Mouse (Mus musculus): Measurements from ENCODE around the gene Tmem200b.

Tmem200b gene

GRCm38 (mm10) chr4:131917010-131917555 lies 4.5 kb upstream of the Tmem200b start:
- no peak for DNase-seq (ENCODE audit: low read depth, low spot score)
- Histone ChIP-seq H3K36me3 (ENCODE audit: control insufficient read depth, insufficient read depth, low read length, poor library complexity, severe bottlenecking) (no peaks in the 10 kb centered on the region), H3K27me3 (ENCODE audit: control insufficient read depth, insufficient read depth, low read length, poor library complexity, severe bottlenecking) (no peaks in the 10 kb centered on the region)

GRCm38 (mm10) chr4:131918026-131918533 lies 3.5 kb upstream of the Tmem200b start:
- no peaks in the 10 kb centered on the region for H3K27me3 ChIP-seq (ENCODE audit: control insufficient read depth, insufficient read depth, low read length, poor library complexity, severe bottlenecking)
- H3K36me3 ChIP-seq (ENCODE audit: control insufficient read depth, insufficient read depth, low read length, poor library complexity, severe bottlenecking), result no peaks in the 10 kb centered on the region
- no peak for DNase-seq (ENCODE audit: low read depth, low spot score)

GRCm38 (mm10) chr4:131918711-131919500 lies 2.7 kb upstream of the Tmem200b start:
- H3K27me3 ChIP-seq (ENCODE audit: control insufficient read depth, insufficient read depth, low read length, poor library complexity, severe bottlenecking), result no peaks in the 10 kb centered on the region
- no peaks in the 10 kb centered on the region for H3K36me3 ChIP-seq (ENCODE audit: control insufficient read depth, insufficient read depth, low read length, poor library complexity, severe bottlenecking)
- DNase-seq (ENCODE audit: low read depth, low spot score), result no peak

- no peak for DNase-seq (ENCODE audit: low read depth, low spot score)
- no peaks in the 10 kb centered on the region for H3K27me3 ChIP-seq (ENCODE audit: control insufficient read depth, insufficient read depth, low read length, poor library complexity, severe bottlenecking)
- H3K36me3 ChIP-seq (ENCODE audit: control insufficient read depth, insufficient read depth, low read length, poor library complexity, severe bottlenecking), result no peaks in the 10 kb centered on the region; the same call in 1 of the 2 replicates
Measured at GRCm38 (mm10) chr4:131919506-131920140, 1.9 kb upstream of the Tmem200b start.

- DNase-seq (ENCODE audit: low read depth, low spot score), result no peak
- Histone ChIP-seq H3K27me3 (ENCODE audit: control insufficient read depth, insufficient read depth, low read length, poor library complexity, severe bottlenecking) (no peaks in the 10 kb centered on the region), H3K36me3 (ENCODE audit: control insufficient read depth, insufficient read depth, low read length, poor library complexity, severe bottlenecking) (peaks cover 2% of the 10 kb centered on the region; the same call in 1 of the 2 replicates)
Measured at GRCm38 (mm10) chr4:131920141-131920594, 1.4 kb upstream of the Tmem200b start.

GRCm38 (mm10) chr4:131920595-131921351 lies 798 bp upstream of the Tmem200b start:
- peaks cover 4% of the 10 kb centered on the region for H3K36me3 ChIP-seq (ENCODE audit: control insufficient read depth, insufficient read depth, low read length, poor library complexity, severe bottlenecking)
- no peak for DNase-seq (ENCODE audit: low read depth, low spot score)
- H3K27me3 ChIP-seq (ENCODE audit: control insufficient read depth, insufficient read depth, low read length, poor library complexity, severe bottlenecking), result no peaks in the 10 kb centered on the region

GRCm38 (mm10) chr4:131922404-131922803 lies 833 bp downstream of the Tmem200b start:
- Histone ChIP-seq H3K27me3 (ENCODE audit: control insufficient read depth, insufficient read depth, low read length, poor library complexity, severe bottlenecking) (no peaks in the 10 kb centered on the region), H3K36me3 (ENCODE audit: control insufficient read depth, insufficient read depth, low read length, poor library complexity, severe bottlenecking) (peaks cover 4% of the 10 kb centered on the region)

GRCm38 (mm10) chr4:131924096-131924810 lies 2.7 kb downstream of the Tmem200b start:
- no peaks in the 10 kb centered on the region for H3K27me3 ChIP-seq (ENCODE audit: control insufficient read depth, insufficient read depth, low read length, poor library complexity, severe bottlenecking)
- H3K36me3 ChIP-seq (ENCODE audit: control insufficient read depth, insufficient read depth, low read length, poor library complexity, severe bottlenecking), result peaks cover 4% of the 10 kb centered on the region
- no peak for DNase-seq (ENCODE audit: low read depth, low spot score)

More at GRCm38 (mm10) chr4:131922404-131922803, 833 bp downstream of the Tmem200b start:
- no peak for DNase-seq (ENCODE audit: low read depth, low spot score)

GRCm38 (mm10) chr4:131929146-131929545 lies 7.6 kb downstream of the Tmem200b start:
- DNase-seq (ENCODE audit: low read depth, low spot score), result no peak
- no peaks in the 10 kb centered on the region for H3K27me3 ChIP-seq (ENCODE audit: control insufficient read depth, insufficient read depth, low read length, poor library complexity, severe bottlenecking)
- H3K36me3 ChIP-seq (ENCODE audit: control insufficient read depth, insufficient read depth, low read length, poor library complexity, severe bottlenecking), result peaks cover 4% of the 10 kb centered on the region

- H3K36me3 ChIP-seq (ENCODE audit: control insufficient read depth, insufficient read depth, low read length, poor library complexity, severe bottlenecking), result 0 out of 2 replicates have a peak, but pooled peaks cover 7% of the 10 kb centered on the region
- H3K27me3 ChIP-seq (ENCODE audit: control insufficient read depth, insufficient read depth, low read length, poor library complexity, severe bottlenecking), result no peaks in the 10 kb centered on the region
- DNase-seq (ENCODE audit: low read depth, low spot score), result no peak
Measured at GRCm38 (mm10) chr4:131939459-131939858, 17.9 kb downstream of the Tmem200b start.

GRCm38 (mm10) chr4:131940846-131941245 lies 19.3 kb downstream of the Tmem200b start:
- DNase-seq (ENCODE audit: low read depth, low spot score), result no peak
- Histone ChIP-seq H3K36me3 (ENCODE audit: control insufficient read depth, insufficient read depth, low read length, poor library complexity, severe bottlenecking) (0 out of 2 replicates have a peak, but pooled peaks cover 7% of the 10 kb centered on the region), H3K27me3 (ENCODE audit: control insufficient read depth, insufficient read depth, low read length, poor library complexity, severe bottlenecking) (no peaks in the 10 kb centered on the region)

- Histone ChIP-seq H3K27me3 (ENCODE audit: control insufficient read depth, insufficient read depth, low read length, poor library complexity, severe bottlenecking) (no peaks in the 10 kb centered on the region), H3K36me3 (ENCODE audit: control insufficient read depth, insufficient read depth, low read length, poor library complexity, severe bottlenecking) (no peaks in the 10 kb centered on the region)
- DNase-seq (ENCODE audit: low read depth, low spot score), result no peak
Measured at GRCm38 (mm10) chr4:131947848-131948247, 26.3 kb downstream of the Tmem200b start.

GRCm38 (mm10) chr4:131949903-131950302 lies 28.3 kb downstream of the Tmem200b start:
- H3K27me3 ChIP-seq (ENCODE audit: control insufficient read depth, insufficient read depth, low read length, poor library complexity, severe bottlenecking), result no peaks in the 10 kb centered on the region
- H3K36me3 ChIP-seq (ENCODE audit: control insufficient read depth, insufficient read depth, low read length, poor library complexity, severe bottlenecking), result no peaks in the 10 kb centered on the region; the same call in 1 of the 2 replicates
- DNase-seq (ENCODE audit: low read depth, low spot score), result no peak

GRCm38 (mm10) chr4:131950657-131951056 lies 29.1 kb downstream of the Tmem200b start:
- no peaks in the 10 kb centered on the region; the same call in 1 of the 2 replicates for H3K36me3 ChIP-seq (ENCODE audit: control insufficient read depth, insufficient read depth, low read length, poor library complexity, severe bottlenecking)

More at GRCm38 (mm10) chr4:131950657-131951056, 29.1 kb downstream of the Tmem200b start:
- no peaks in the 10 kb centered on the region for H3K27me3 ChIP-seq (ENCODE audit: control insufficient read depth, insufficient read depth, low read length, poor library complexity, severe bottlenecking)
- DNase-seq (ENCODE audit: low read depth, low spot score), result no peak

Measured in splenic B cell, adult 2 months (primary cell).